ENCODE assay signal across 18 mouse cellular contexts in the genomic region with DNA sequence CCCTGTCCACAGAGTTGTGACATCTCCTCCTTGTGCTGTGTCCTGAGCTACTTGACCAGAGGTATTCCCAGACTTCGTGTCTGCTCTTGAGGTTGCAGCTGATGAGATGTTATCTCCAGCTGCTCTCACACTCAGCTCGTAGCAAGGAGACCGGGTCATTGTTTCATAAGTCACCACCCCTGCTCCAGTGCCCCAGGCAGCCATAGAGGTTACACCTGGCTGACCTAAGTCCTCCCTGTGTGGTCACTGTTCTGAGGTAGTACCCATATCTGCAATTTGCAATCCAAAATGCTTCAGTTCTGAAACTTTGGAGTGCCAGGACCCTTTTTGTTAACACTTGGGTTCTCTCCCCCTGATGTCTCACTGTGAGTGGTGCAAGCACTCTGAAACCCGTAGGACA.
"Had no signal": no experiment of that assay in that cellular context is flagged by ENCODE, and none has a peak within 500 bp of the region (broad histone marks: within the 10 kb centered on the region; RNA-seq: fewer than 3 reads in every experiment).

No protein-coding gene starts in this region.

- H3K4me2 ChIP-seq: lung, embryonic 14.5 days; midbrain, embryonic 12.5 days; neural tube, embryonic 13.5 days; neural tube, embryonic 15.5 days; stomach, embryonic 15.5 days had no signal

- H3K27ac ChIP-seq: midbrain, embryonic 10.5 days; midbrain, embryonic 12.5 days; neural tube, embryonic 13.5 days; neural tube, embryonic 15.5 days; stomach, embryonic 15.5 days; stomach, postnatal 0 days had no signal

- ATAC-seq: midbrain, embryonic 16.5 days had no signal

- H3K9me3 ChIP-seq: midbrain, embryonic 10.5 days; midbrain, embryonic 12.5 days; neural tube, embryonic 13.5 days; neural tube, embryonic 15.5 days; stomach, embryonic 15.5 days had no signal

- H3K9ac ChIP-seq: lung, embryonic 14.5 days; midbrain, embryonic 12.5 days; neural tube, embryonic 13.5 days; neural tube, embryonic 15.5 days; stomach, embryonic 15.5 days had no signal

- H3K27me3 ChIP-seq: midbrain, embryonic 12.5 days; neural tube, embryonic 13.5 days; neural tube, embryonic 15.5 days; stomach, embryonic 15.5 days had no signal

- H3K4me3 ChIP-seq: midbrain, embryonic 10.5 days; midbrain, embryonic 12.5 days; myocyte; neural tube, embryonic 13.5 days; neural tube, embryonic 15.5 days; stomach, embryonic 15.5 days had no signal

- H3K4me1 ChIP-seq: neural tube, embryonic 15.5 days; stomach, embryonic 15.5 days had no signal

- DNase-seq: lung, adult 18-20 months; lung, embryonic 14.5 days; lung, postnatal 10 days; lung, postnatal 4 days; midbrain, embryonic 14.5 days; retina, postnatal 1 day; right cerebral cortex, adult 18-20 months; right cerebral cortex, postnatal 25 days; thymus, postnatal 14 days; thymus, postnatal 36 days had no signal
